Mouse (Mus musculus) adrenal gland (tissue): ENCODE results near the gene Rgl3.

ENCODE experiments used
- intact Hi-C: fragments of 180-260 bp; cut with DNase I; formaldehyde crosslinking; loops from one replicate; pipeline ENCODE4 v1.15.1; 2025

The Rgl3 gene

DNA sequence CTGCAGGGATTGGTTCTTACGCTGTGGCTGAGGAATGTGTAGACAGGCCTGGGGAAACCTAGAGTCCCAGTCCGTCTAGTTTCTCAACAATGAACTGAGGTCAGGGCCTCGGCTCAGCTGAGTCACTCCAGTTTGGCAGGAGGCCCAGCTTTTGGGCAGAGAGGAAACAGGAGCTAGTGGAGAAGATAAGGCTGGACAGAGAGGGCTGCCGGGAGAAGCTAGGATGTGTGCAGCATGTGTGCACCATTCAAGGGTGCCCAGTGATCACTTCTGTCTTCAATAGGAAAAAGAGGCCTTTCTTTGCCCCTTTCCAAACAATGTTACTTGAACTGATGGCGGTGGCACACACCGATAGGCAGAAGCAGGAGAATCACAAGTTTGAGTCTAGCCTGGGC lies 65.2 kb downstream of the Rgl3 start:
- intact Hi-C loops = no loop called here

DNA sequence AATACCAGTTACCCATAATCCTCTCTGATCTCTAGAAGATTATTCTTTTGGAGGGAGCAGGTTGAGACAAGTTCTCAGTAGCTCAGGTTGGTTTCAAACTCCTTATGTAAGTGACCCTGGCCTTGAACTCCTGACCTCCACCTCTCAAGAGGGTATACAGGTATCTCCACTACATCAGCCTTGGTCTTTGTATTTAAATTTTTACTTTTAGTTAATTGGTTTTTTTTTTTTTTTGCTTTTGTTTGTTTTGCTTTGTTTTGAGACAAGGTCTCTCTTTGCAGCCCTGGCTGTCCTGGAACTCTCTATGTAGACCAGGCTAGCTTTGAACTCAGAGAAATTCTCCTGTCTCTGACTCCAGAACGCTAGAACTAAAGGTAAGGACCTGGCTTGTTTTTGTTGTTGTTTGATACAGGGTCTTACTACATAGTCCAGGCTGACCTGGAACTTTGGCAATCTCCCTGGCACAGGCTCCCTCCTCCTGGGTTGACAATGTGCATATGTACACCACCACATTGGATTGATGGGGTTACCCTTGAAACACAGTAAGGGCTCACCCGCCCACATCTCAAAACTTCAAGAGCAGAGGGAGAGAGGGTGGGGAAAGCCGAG lies 65.7 kb downstream of the Rgl3 start:
- intact Hi-C loops = no loop called here

DNA sequence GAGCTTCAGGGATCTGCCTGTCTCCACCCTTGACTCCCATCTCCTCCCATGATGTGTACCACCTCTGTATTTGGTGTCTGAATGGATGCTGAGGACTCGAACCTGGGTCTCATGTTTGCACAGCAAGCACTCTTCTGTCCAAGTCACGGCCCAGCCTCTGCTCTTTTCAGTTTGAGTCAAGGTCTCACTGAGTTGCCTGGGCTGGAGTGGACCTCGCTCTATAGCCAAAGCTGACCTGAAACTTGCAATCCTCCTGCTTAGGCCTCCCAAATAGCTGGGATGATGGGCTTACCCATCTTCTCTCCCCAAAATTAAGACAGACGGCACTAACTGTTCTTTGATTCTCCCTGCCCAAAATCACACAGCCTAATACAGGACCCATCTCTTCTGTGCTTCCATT lies 66.2 kb downstream of the Rgl3 start:
- intact Hi-C loops = no loop called here
